Mouse (Mus musculus) adipocyte (in vitro differentiated cells): ENCODE data around the gene Akr1c18.

ENCODE experiments used
- DNase-seq: peaks from one replicate; pipeline ENCODE4 v3.0.0-alpha.2; 2016; ENCODE audit warnings: low spot score

Akr1c18 gene

GRCm38 (mm10) chr13:4101691-4102090 is 48.8 kb downstream of the Akr1c18 start:
- DNase-seq: no peak
